Comparison of ENCODE assay signal across 8 mouse cellular contexts in genomic region chr9:99062544-99062943, GRCm38 (mm10). TPM values are rescaled to one million over a fixed set of nuclear protein-coding genes. Genes with fewer than 3 reads are reported as not detected.
DNase-seq lines count a peak whose midpoint lies in the region; ATAC-seq and TF ChIP-seq lines count a peak whose summit lies in the region.

No protein-coding gene starts in this region.

- TF ChIP-seq POLR2A in embryonic fibroblast, embryonic 13.5 days (IDR thresholded peaks at IDR 0.05; ENCODE audit: low read depth, low read length), result no peak
- no peak for TF ChIP-seq POLR2A in liver, adult 2 months (IDR thresholded peaks at IDR 0.05; ENCODE audit: extremely low read depth, insufficient read depth, low read length)

- peak; percentile 99 for TF ChIP-seq CTCF in embryonic fibroblast, embryonic 13.5 days (IDR thresholded peaks at IDR 0.05; ENCODE audit: borderline replicate concordance, insufficient read depth, low read length)
- peak; percentile 95 for TF ChIP-seq CTCF in liver, adult 2 months (IDR thresholded peaks at IDR 0.05; ENCODE audit: low read depth, low read length)

- no peak overlapping the region for H3K9ac ChIP-seq in kidney, embryonic 14.5 days (ENCODE audit: low read depth, low read length)
- H3K9ac ChIP-seq in liver, adult 2 months (ENCODE audit: low read depth, low read length), result no peak overlapping the region
- H3K9ac ChIP-seq in neural tube, embryonic 11.5 days (ENCODE audit: low read length), result no peak overlapping the region
- no peak overlapping the region for H3K9ac ChIP-seq in stomach, embryonic 16.5 days (ENCODE audit: low read length)

- peak; percentile 71 for DNase-seq in B cell, adult 2 months
- DNase-seq in adrenal gland, postnatal 4 days (ENCODE audit: low spot score in 2 of 2), result peak; percentile 34 to 52
- DNase-seq in heart, adult 9 months (ENCODE audit: low spot score in 2 of 2), result peak; percentile 19 to 56
- peak; percentile 38 for DNase-seq in liver, adult 2 months (ENCODE audit: extremely low read depth, low read depth, low spot score)
- peak; percentile 78 for DNase-seq in neural tube, embryonic 11.5 days (ENCODE audit: low spot score)

- H3K36me3 ChIP-seq in kidney, embryonic 14.5 days (ENCODE audit: control insufficient read depth, insufficient read depth, low read length), result no peaks in the 10 kb centered on the region
- peaks cover 18% of the 10 kb centered on the region; the same call in 1 of the 2 replicates for H3K36me3 ChIP-seq in liver, adult 2 months (ENCODE audit: control insufficient read depth, insufficient read depth, low read length)
- H3K36me3 ChIP-seq in neural tube, embryonic 11.5 days (ENCODE audit: control insufficient read depth, insufficient read depth, low read length), result no peaks in the 10 kb centered on the region
- no peaks in the 10 kb centered on the region for H3K36me3 ChIP-seq in stomach, embryonic 16.5 days (ENCODE audit: control insufficient read depth, insufficient read depth, low read length)

- H3K4me2 ChIP-seq in kidney, embryonic 14.5 days (replicated peaks; ENCODE audit: low read depth, low read length), result no peak overlapping the region
- H3K4me2 ChIP-seq in neural tube, embryonic 11.5 days (ENCODE audit: low read depth), result no peak overlapping the region
- H3K4me2 ChIP-seq in stomach, embryonic 16.5 days (ENCODE audit: low read depth, low read length), result no peak overlapping the region

- no peaks in the 10 kb centered on the region for H3K4me1 ChIP-seq in embryonic fibroblast, embryonic 13.5 days (ENCODE audit: control insufficient read depth, insufficient read depth, low read length)
- no peaks in the 10 kb centered on the region for H3K4me1 ChIP-seq in kidney, embryonic 14.5 days (ENCODE audit: control insufficient read depth, insufficient read depth, low read length)
- no peaks in the 10 kb centered on the region for H3K4me1 ChIP-seq in liver, adult 2 months (ENCODE audit: control insufficient read depth, insufficient read depth, low read length)
- no peaks in the 10 kb centered on the region for H3K4me1 ChIP-seq in neural tube, embryonic 11.5 days (ENCODE audit: control insufficient read depth, insufficient read depth, low read length)
- H3K4me1 ChIP-seq in stomach, embryonic 16.5 days (ENCODE audit: control insufficient read depth, insufficient read depth, low read length), result no peaks in the 10 kb centered on the region

- H3K27ac ChIP-seq in embryonic fibroblast, embryonic 13.5 days (ENCODE audit: insufficient read depth, low read length), result no peak overlapping the region
- H3K27ac ChIP-seq in kidney, embryonic 14.5 days (ENCODE audit: low read depth, low read length), result no peak overlapping the region
- no peak overlapping the region for H3K27ac ChIP-seq in liver, adult 2 months (replicated peaks; ENCODE audit: insufficient read depth, low read depth, low read length)
- no peak overlapping the region for H3K27ac ChIP-seq in neural tube, embryonic 11.5 days (ENCODE audit: low read depth, low read length)
- H3K27ac ChIP-seq in stomach, embryonic 16.5 days (ENCODE audit: low read length), result no peak overlapping the region

- WGBS in kidney, embryonic 14.5 days, result 37% methylated on average over 7 of the region's 7 CpGs
- WGBS in liver, adult 2 months, result 57% methylated on average over 7 of the region's 7 CpGs
- WGBS in neural tube, embryonic 11.5 days, result 42% methylated on average over 7 of the region's 7 CpGs
- WGBS in stomach, embryonic 16.5 days, result 35% methylated on average over 7 of the region's 7 CpGs

- H3K79me2 ChIP-seq in liver, adult 2 months (ENCODE audit: control insufficient read depth, insufficient read depth, low read length), result no peaks in the 10 kb centered on the region

- no peaks in the 10 kb centered on the region for H3K9me3 ChIP-seq in kidney, embryonic 14.5 days (ENCODE audit: control insufficient read depth, low read length)
- no peaks in the 10 kb centered on the region for H3K9me3 ChIP-seq in neural tube, embryonic 11.5 days (ENCODE audit: control insufficient read depth, low read length)
- no peaks in the 10 kb centered on the region for H3K9me3 ChIP-seq in stomach, embryonic 16.5 days (replicated peaks; ENCODE audit: control insufficient read depth, low read length)

- no peaks in the 10 kb centered on the region for H3K27me3 ChIP-seq in kidney, embryonic 14.5 days (ENCODE audit: control insufficient read depth, insufficient read depth, low read length)
- H3K27me3 ChIP-seq in liver, adult 2 months (ENCODE audit: control insufficient read depth, insufficient read depth, low read length), result no peaks in the 10 kb centered on the region
- H3K27me3 ChIP-seq in neural tube, embryonic 11.5 days (ENCODE audit: control insufficient read depth, insufficient read depth, low read length), result no peaks in the 10 kb centered on the region
- no peaks in the 10 kb centered on the region for H3K27me3 ChIP-seq in stomach, embryonic 16.5 days (ENCODE audit: control insufficient read depth, insufficient read depth, low read length)

- H3K4me3 ChIP-seq in embryonic fibroblast, embryonic 13.5 days (ENCODE audit: insufficient read depth, low read length), result no peak overlapping the region
- H3K4me3 ChIP-seq in kidney, embryonic 14.5 days (ENCODE audit: low read length), result no peak overlapping the region
- no peak overlapping the region for H3K4me3 ChIP-seq in liver, adult 2 months (ENCODE audit: insufficient read depth, low read depth, low read length)
- H3K4me3 ChIP-seq in neural tube, embryonic 11.5 days (ENCODE audit: low read depth, low read length), result no peak overlapping the region
- H3K4me3 ChIP-seq in stomach, embryonic 16.5 days (replicated peaks; ENCODE audit: low read length), result no peak overlapping the region

- ATAC-seq in kidney, embryonic 14.5 days (ENCODE audit: low FRiP score, low TSS enrichment), result peak; percentile 87
- ATAC-seq in neural tube, embryonic 11.5 days (ENCODE audit: insufficient read depth, low FRiP score, low TSS enrichment), result peak; percentile 67; the same call in 1 of the 2 replicates
- 0 out of 2 replicates have a peak, but pooled peaks have one; percentile 50 for ATAC-seq in stomach, embryonic 16.5 days (ENCODE audit: insufficient read depth, low FRiP score)

RNA-seq across cellular contexts. Expression of gene Gm1123, which starts 27.0 kb away (rescaled TPM):
- not detected for total RNA-seq in adrenal gland, postnatal 4 days (2021)
- polyA plus RNA-seq in embryonic fibroblast, embryonic 13.5 days (2011; ENCODE audit: insufficient read length, low read depth, missing spikeins), result not detected in 2 replicates
- 0.13 TPM in 1 of 2 replicates, not detected in the other for polyA plus RNA-seq in kidney, embryonic 14.5 days (2014; fragmentation: Nextera tagmentation; extraction: Ambion mirVana)
- not detected in 2 replicates for total RNA-seq in liver, adult 2 months (2014; rRNA removed)
- polyA plus RNA-seq in liver, adult 2 months (2012; rRNA removed), result not detected in 2 replicates
- polyA plus RNA-seq in neural tube, embryonic 11.5 days (2014; fragmentation: Nextera tagmentation; extraction: Ambion mirVana), result not detected in 2 replicates
- 3.4 and 4.0 TPM in 2 replicates for polyA plus RNA-seq in stomach, embryonic 16.5 days (2015; fragmentation: Nextera tagmentation; extraction: Ambion mirVana)
